Mouse (Mus musculus): ENCODE results near the gene Serpina3m.
"Not testable (repeated sequence)": the region's sequence is repeated elsewhere in the genome, so short reads cannot be mapped to it uniquely, and the experiment has no call there.

Serpina3m gene

GRCm38 (mm10) chr12:104388477-104388876 is 50.2 kb downstream of the Serpina3m start:
- no peak for DNase-seq (ENCODE audit: low read depth)

GRCm38 (mm10) chr12:104391057-104391456 is 52.8 kb downstream of the Serpina3m start:
- not testable (repeated sequence) for DNase-seq (ENCODE audit: low read depth)

- no peak for DNase-seq (ENCODE audit: low read depth)
Measured at GRCm38 (mm10) chr12:104403968-104404367, 65.7 kb downstream of the Serpina3m start.

GRCm38 (mm10) chr12:104406454-104406885 is 68.2 kb downstream of the Serpina3m start, which contains the start of gene Serpina3n:
Serpina3n (plus strand) TSS chr12:104406729.
- DNase-seq (ENCODE audit: low read depth): no peak

- DNase-seq (ENCODE audit: low read depth): no peak
Measured at GRCm38 (mm10) chr12:104412507-104412906, 74.2 kb downstream of the Serpina3m start.

GRCm38 (mm10) chr12:104414576-104414975 is 76.3 kb downstream of the Serpina3m start:
- DNase-seq (ENCODE audit: low read depth): no peak

- DNase-seq (ENCODE audit: low read depth): no peak
Measured at GRCm38 (mm10) chr12:104415625-104416315, 77.5 kb downstream of the Serpina3m start.

- DNase-seq (ENCODE audit: low read depth): peak; percentile 47
Measured at GRCm38 (mm10) chr12:104418340-104419135, 80.3 kb downstream of the Serpina3m start.

GRCm38 (mm10) chr12:104419136-104419462 is 80.8 kb downstream of the Serpina3m start:
- DNase-seq (ENCODE audit: low read depth): peak; percentile 13

- no peak for DNase-seq (ENCODE audit: low read depth)
Measured at GRCm38 (mm10) chr12:104422615-104423392, 84.5 kb downstream of the Serpina3m start.

GRCm38 (mm10) chr12:104425591-104425990 is 87.3 kb downstream of the Serpina3m start:
- DNase-seq (ENCODE audit: low read depth): no peak

GRCm38 (mm10) chr12:104426915-104427314 is 88.6 kb downstream of the Serpina3m start:
- peak; percentile 32 for DNase-seq (ENCODE audit: low read depth)

GRCm38 (mm10) chr12:104431359-104431758 is 93.1 kb downstream of the Serpina3m start:
- no peak for DNase-seq (ENCODE audit: low read depth)

GRCm38 (mm10) chr12:104433214-104433613 is 94.9 kb downstream of the Serpina3m start:
- no peak for DNase-seq (ENCODE audit: low read depth)

GRCm38 (mm10) chr12:104433951-104434735 is 95.9 kb downstream of the Serpina3m start:
- DNase-seq (ENCODE audit: low read depth): no peak

- DNase-seq (ENCODE audit: low read depth): peak; percentile 24
Measured at GRCm38 (mm10) chr12:104440087-104440760, 101.9 kb downstream of the Serpina3m start.

- DNase-seq (ENCODE audit: low read depth): no peak
Measured at GRCm38 (mm10) chr12:104443716-104444115, 105.4 kb downstream of the Serpina3m start.

Data from naive thymus-derived CD4-positive, alpha-beta T cell, adult 2 months (primary cell).